Mouse (Mus musculus) MEL (cell line): ENCODE data around the gene Unc79. TPM values are rescaled to one million over a fixed set of nuclear protein-coding genes. Genes with fewer than 3 reads are reported as not detected.

Experiments used
- DNase-seq: peaks from one replicate; pipeline ENCODE4 v3.0.0; 2011; ENCODE audit warnings: low read depth, low spot score
- H3K27ac ChIP-seq: 2 replicates; pipeline ENCODE4 v1.5.1; 2012; ENCODE audit warnings: low read depth, mild to moderate bottlenecking, control low read depth, low read length, moderate library complexity; ENCODE audit not compliant: control insufficient read depth
- H3K27me3 ChIP-seq, 2 experiments: fragments of 150-350 bp in 1 of 2; sonication (generic) in 1 of 2; 2 replicates each; pipeline ENCODE4 v1.6.1; 2012; ENCODE audit warnings: low read length in 2 of 2, mild to moderate bottlenecking in 2 of 2, improper control_type of control experiment in 1 of 2, moderate library complexity in 1 of 2; ENCODE audit not compliant: insufficient read depth in 2 of 2, control insufficient read depth in 1 of 2
- H3K36me3 ChIP-seq, 2 experiments: 2 replicates each; pipeline ENCODE4 v1.6.1; 2012 to 2014; ENCODE audit warnings: low read length in 2 of 2, improper control_type of control experiment in 1 of 2, inconsistent platforms in 1 of 2, mild to moderate bottlenecking in 1 of 2; ENCODE audit not compliant: insufficient read depth in 2 of 2, control insufficient read depth in 1 of 2
- H3K4me1 ChIP-seq, 2 experiments: fragments of 150-350 bp in 1 of 2; sonication (generic) in 1 of 2; 2 replicates each; pipeline ENCODE4 v1.6.1; 2012; ENCODE audit warnings: low read length in 2 of 2, improper control_type of control experiment in 1 of 2, mild to moderate bottlenecking in 1 of 2; ENCODE audit not compliant: insufficient read depth in 2 of 2, control insufficient read depth in 1 of 2
- H3K4me3 ChIP-seq, 2 experiments: fragments of 150-350 bp in 1 of 2; sonication (generic) in 1 of 2; 2 replicates each; pipeline ENCODE4 v1.5.1; 2012; ENCODE audit warnings: low read depth in 2 of 2, low read length in 2 of 2, mild to moderate bottlenecking in 2 of 2, moderate library complexity in 2 of 2, control low read depth in 1 of 2, improper control_type of control experiment in 1 of 2; ENCODE audit not compliant: control insufficient read depth in 1 of 2, insufficient read depth in 1 of 2
- H3K79me2 ChIP-seq: 2 replicates; pipeline ENCODE4 v1.6.1; 2012; ENCODE audit warnings: mild to moderate bottlenecking, low read length, moderate library complexity; ENCODE audit not compliant: control insufficient read depth, poor library complexity, insufficient read depth
- H3K9ac ChIP-seq: 2 replicates; pipeline ENCODE4 v1.6.1; 2012; ENCODE audit warnings: low read depth, mild to moderate bottlenecking, control low read depth, low read length, moderate library complexity; ENCODE audit not compliant: control insufficient read depth, poor library complexity, severe bottlenecking
- H3K9me3 ChIP-seq: fragments of 150-350 bp; sonication (generic); replicated peaks from 2 replicates; pipeline ENCODE4 v1.6.1; 2012; ENCODE audit warnings: mild to moderate bottlenecking, low read length, improper control_type of control experiment, moderate library complexity; ENCODE audit not compliant: insufficient read depth
- E2F4 ChIP-seq: IDR thresholded peaks from 2 replicates; pipeline ENCODE4 v1.6.1; 2011; ENCODE audit warnings: low read depth, low read length, improper control_type of control experiment, borderline replicate concordance
- GABPA ChIP-seq: IDR thresholded peaks from 2 replicates; pipeline ENCODE4 v1.6.1; 2012; ENCODE audit warnings: low read depth, mild to moderate bottlenecking, inconsistent platforms, low read length, improper control_type of control experiment, moderate library complexity
- MXI1 ChIP-seq: IDR thresholded peaks from 2 replicates; pipeline ENCODE4 v1.6.1; 2011; ENCODE audit warnings: mild to moderate bottlenecking, low read depth, low read length, improper control_type of control experiment
- POLR2AphosphoS5 ChIP-seq: IDR thresholded peaks from 2 replicates; pipeline ENCODE4 v1.6.1; 2012; ENCODE audit warnings: low read depth, borderline replicate concordance, mild to moderate bottlenecking, inconsistent platforms, low read length, moderate library complexity, mixed read lengths
- SMC3 ChIP-seq: IDR thresholded peaks from 2 replicates; pipeline ENCODE4 v1.6.1; 2011; ENCODE audit warnings: low read depth, low read length, improper control_type of control experiment
- TBP ChIP-seq: IDR thresholded peaks from 2 replicates; pipeline ENCODE4 v1.8.0; 2011; ENCODE audit warnings: low read depth, low read length, improper control_type of control experiment
- TCF12 ChIP-seq: IDR thresholded peaks from 2 replicates; pipeline ENCODE4 v1.6.1; 2014; ENCODE audit warnings: low read depth, mild to moderate bottlenecking, inconsistent platforms, low read length, improper control_type of control experiment, moderate library complexity
- UBTF ChIP-seq: IDR thresholded peaks from 2 replicates; pipeline ENCODE4 v1.6.1; 2012; ENCODE audit warnings: low read depth, mild to moderate bottlenecking, inconsistent platforms, low read length, improper control_type of control experiment, moderate library complexity, borderline replicate concordance; ENCODE audit not compliant: insufficient read depth
- USF1 ChIP-seq: IDR thresholded peaks from 2 replicates; pipeline ENCODE4 v1.6.1; 2014; ENCODE audit warnings: low read depth, mild to moderate bottlenecking, inconsistent platforms, low read length, improper control_type of control experiment, moderate library complexity
- ZKSCAN1 ChIP-seq: IDR thresholded peaks from 2 replicates; pipeline ENCODE4 v1.6.1; 2012; ENCODE audit warnings: low read depth, mild to moderate bottlenecking, inconsistent platforms, low read length, improper control_type of control experiment, moderate library complexity
- ZMIZ1 ChIP-seq: IDR thresholded peaks from 2 replicates; pipeline ENCODE4 v1.6.1; 2012; ENCODE audit warnings: low read depth, mild to moderate bottlenecking, inconsistent platforms, low read length, improper control_type of control experiment, moderate library complexity
- ZNF384 ChIP-seq: IDR thresholded peaks from 2 replicates; pipeline ENCODE4 v1.6.1; 2012; ENCODE audit warnings: low read depth, mild to moderate bottlenecking, inconsistent platforms, low read length, improper control_type of control experiment
- polyA plus RNA-seq, 2 experiments: library from polyadenylated mRNA; stranded (reverse) in 1 of 2; unstranded in 1 of 2; fragments of >175 nt in 1 of 2; fragments of >200 nt in 1 of 2; gene quantifications; 2 replicates each; pipeline versions ENCODE4 v1.2.1 to v1.2.4; 2012; ENCODE audit warnings: low replicate concordance in 2 of 2, low read depth in 1 of 2; ENCODE audit not compliant: insufficient read length in 2 of 2, insufficient read depth in 1 of 2, missing spikeins in 1 of 2
- total RNA-seq: library from RNA; depleted of rRNA; stranded (reverse); fragments of 300-350 nt; gene quantifications from 2 replicates; pipeline ENCODE4 v1.2.3, GENCODE M21; 2012

Gene Unc79
- total and polyA plus RNA-seq, 3 experiments: 0.01 TPM; not detected in 2

GRCm38 (mm10) chr12:102908191-102908590 is 40.5 kb upstream of the Unc79 start:
- H3K79me2 ChIP-seq: no peaks in the 10 kb centered on the region
- H3K9ac ChIP-seq: no peak overlapping the region
- TF ChIP-seq GABPA (no peak), ZMIZ1 (no peak), ZKSCAN1 (no peak), USF1 (no peak), TBP (no peak), POLR2AphosphoS5 (no peak), MXI1 (no peak)
- H3K4me3 ChIP-seq: no peak overlapping the region
- H3K36me3 ChIP-seq: no peaks in the 10 kb centered on the region
- DNase-seq: no peak
- peaks cover 0 to 2% of the 10 kb centered on the region in 2 experiments; a peak in 2 of 4 replicates for H3K27me3 ChIP-seq
- no peaks in the 10 kb centered on the region for H3K4me1 ChIP-seq
- no peak overlapping the region for H3K27ac ChIP-seq
- H3K9me3 ChIP-seq: no peaks in the 10 kb centered on the region

- no peak for TF ChIP-seq GABPA
- TF ChIP-seq, all 39 proteins: peak for 0
- Histone ChIP-seq H3K9me3 (no peaks in the 10 kb centered on the region), H3K36me3 (no peaks in the 10 kb centered on the region), H3K9ac (no peak overlapping the region), H3K27ac (no peak overlapping the region), H3K79me2 (no peaks in the 10 kb centered on the region), H3K27me3 (no peaks in the 10 kb centered on the region), H3K4me3 (no peak overlapping the region), H3K4me1 (no peaks in the 10 kb centered on the region)
- no peak for DNase-seq
Observed at GRCm38 (mm10) chr12:102916073-102916472, 32.6 kb upstream of the Unc79 start.

- Histone ChIP-seq H3K79me2 (no peaks in the 10 kb centered on the region), H3K27ac (no peak overlapping the region), H3K4me3 (no peak overlapping the region), H3K9me3 (no peaks in the 10 kb centered on the region), H3K27me3 (no peaks in the 10 kb centered on the region; a peak in 1 of 4 replicates), H3K4me1 (no peaks in the 10 kb centered on the region), H3K9ac (no peak overlapping the region), H3K36me3 (no peaks in the 10 kb centered on the region)
- no peak for TF ChIP-seq E2F4
- no peak for TF ChIP-seq UBTF
- no peak for TF ChIP-seq TCF12
- no peak for TF ChIP-seq ZMIZ1
- TF ChIP-seq ZNF384: no peak
- TF ChIP-seq SMC3: no peak
- DNase-seq: no peak
Observed at GRCm38 (mm10) chr12:102929764-102930163, 18.9 kb upstream of the Unc79 start.
